Mouse (Mus musculus) right cerebral cortex, postnatal 36 days (tissue): ENCODE results near the gene Gab2.

Source experiments
- DNase-seq, 2 experiments: peaks; one replicate each; pipeline ENCODE4 v3.0.0; 2022; ENCODE audit warnings: low spot score in 2 of 2, mixed read lengths in 1 of 2

Gab2 gene

GRCm38 (mm10) chr7:97081242-97081958 lies at the start of gene Gab2:
Gene Gab2, plus strand, starts transcription at chr7:97081586.
- DNase-seq = peak; percentile 22 to 23

DNA sequence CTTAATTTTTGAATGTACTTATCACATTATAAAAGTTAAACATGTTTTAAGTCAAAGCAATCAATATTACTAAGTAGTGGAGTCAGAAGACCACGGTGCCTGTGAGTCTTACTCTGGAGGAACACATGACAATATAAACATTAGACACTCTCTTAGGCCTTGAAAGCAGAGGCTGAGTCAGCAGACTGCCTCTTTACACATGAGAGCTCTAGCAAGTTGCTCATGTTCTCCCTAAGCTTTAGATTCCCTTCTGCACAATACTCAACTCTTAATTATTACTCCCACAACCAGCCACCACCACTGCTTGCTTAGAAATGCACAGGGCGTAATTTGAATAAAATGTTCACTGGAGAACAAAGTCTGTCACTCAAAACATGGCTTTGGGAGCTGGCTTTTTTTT lies 49.0 kb upstream of the Gab2 start:
- DNase-seq = no peak

GRCm38 (mm10) chr7:97039641-97040040 lies 41.7 kb upstream of the Gab2 start:
- DNase-seq = no peak

- DNase-seq = no peak
Measured at GRCm38 (mm10) chr7:97041868-97042449, 39.4 kb upstream of the Gab2 start.

- no peak for DNase-seq
Measured at GRCm38 (mm10) chr7:97042981-97043380, 38.4 kb upstream of the Gab2 start.

GRCm38 (mm10) chr7:97060966-97061365 lies 20.4 kb upstream of the Gab2 start:
- DNase-seq = no peak

DNA sequence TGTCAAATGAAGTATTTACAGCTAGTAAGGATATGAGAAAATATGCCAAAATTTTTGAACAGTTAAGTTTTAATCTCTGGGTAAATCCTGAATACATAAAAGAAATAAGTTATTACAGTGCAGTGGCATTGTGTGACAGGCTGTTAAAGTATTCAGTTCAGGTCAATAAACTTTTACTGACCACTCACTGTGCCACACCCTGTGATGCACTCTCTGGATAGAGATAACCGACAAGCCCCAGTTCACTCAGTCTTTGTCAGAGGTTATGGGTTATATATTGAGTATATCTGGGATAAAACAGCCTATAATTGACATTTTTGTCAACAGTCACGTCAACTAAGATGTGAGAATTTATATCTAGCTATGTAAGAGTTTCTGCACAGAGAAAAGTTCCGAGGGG lies 9.9 kb upstream of the Gab2 start:
- DNase-seq = no peak

DNA sequence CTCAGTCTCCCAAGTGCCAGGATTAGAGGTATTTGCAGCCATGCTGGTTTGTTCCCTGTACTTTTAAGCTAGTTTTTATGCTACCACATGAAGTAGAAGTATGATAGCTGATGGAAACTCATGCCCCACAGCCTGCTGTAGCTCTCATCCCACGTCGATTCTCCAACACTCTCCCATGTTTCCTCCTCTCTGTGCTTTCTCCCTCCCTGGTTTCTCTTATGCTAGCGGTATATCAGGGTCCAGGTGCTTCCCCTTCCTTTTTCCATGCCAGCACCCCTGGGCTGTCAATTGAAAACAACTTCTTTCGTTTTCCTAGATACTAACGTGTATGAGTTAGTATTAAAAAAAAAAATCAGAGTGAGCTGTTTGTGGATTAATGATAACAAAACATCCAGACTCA lies 9.3 kb upstream of the Gab2 start:
- no peak for DNase-seq

GRCm38 (mm10) chr7:97074974-97075373 lies 6.4 kb upstream of the Gab2 start:
- no peak for DNase-seq

DNA sequence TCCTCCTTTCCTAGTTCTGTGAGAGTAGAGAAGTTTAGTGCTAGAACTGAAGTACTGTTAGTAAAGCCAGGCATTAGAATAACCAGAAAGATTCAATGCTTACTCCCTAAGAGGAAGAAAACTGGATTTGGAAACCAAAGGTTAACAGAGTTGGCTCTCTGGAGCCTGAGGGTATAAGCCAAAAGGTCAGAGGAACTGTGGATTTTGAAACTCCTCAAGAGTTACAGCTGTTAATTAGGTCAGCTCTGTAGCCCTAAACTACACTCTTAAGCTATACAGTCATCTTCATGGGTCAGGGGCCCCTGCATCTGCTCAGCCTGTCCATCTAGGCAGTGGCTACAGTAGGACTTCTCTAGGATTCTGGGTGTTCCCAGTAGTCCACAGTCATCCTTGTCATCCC lies 4.4 kb upstream of the Gab2 start:
- no peak for DNase-seq

- peak in 1 of 2 experiments; percentile 8 for DNase-seq
Measured at GRCm38 (mm10) chr7:97078685-97079084, 2.7 kb upstream of the Gab2 start.

DNA sequence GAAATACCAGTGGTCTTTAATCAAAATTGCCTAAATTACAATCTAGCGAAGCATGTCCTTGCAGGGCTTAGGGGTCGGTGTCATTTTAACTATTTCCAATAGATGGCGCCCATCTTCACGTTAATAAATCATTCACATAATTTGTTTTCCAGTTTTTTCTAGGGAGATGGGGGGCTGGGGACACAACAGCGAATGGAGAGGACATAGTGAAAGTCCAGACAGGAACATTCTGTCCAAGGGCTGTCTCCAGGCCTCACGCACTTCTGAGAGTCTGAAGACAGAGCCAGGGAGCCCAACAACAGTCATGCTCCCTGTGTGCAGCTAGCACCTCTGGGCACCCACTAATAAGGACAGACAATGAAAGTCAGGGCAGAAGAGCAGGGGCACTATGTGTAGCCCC lies 2.2 kb upstream of the Gab2 start:
- DNase-seq = peak in 1 of 2 experiments; percentile 6

GRCm38 (mm10) chr7:97079651-97080365 lies 1.6 kb upstream of the Gab2 start:
- no peak for DNase-seq

GRCm38 (mm10) chr7:97080621-97081241 lies 655 bp upstream of the Gab2 start:
- no peak for DNase-seq

GRCm38 (mm10) chr7:97081959-97082218 lies 503 bp downstream of the Gab2 start:
- no peak for DNase-seq

DNA sequence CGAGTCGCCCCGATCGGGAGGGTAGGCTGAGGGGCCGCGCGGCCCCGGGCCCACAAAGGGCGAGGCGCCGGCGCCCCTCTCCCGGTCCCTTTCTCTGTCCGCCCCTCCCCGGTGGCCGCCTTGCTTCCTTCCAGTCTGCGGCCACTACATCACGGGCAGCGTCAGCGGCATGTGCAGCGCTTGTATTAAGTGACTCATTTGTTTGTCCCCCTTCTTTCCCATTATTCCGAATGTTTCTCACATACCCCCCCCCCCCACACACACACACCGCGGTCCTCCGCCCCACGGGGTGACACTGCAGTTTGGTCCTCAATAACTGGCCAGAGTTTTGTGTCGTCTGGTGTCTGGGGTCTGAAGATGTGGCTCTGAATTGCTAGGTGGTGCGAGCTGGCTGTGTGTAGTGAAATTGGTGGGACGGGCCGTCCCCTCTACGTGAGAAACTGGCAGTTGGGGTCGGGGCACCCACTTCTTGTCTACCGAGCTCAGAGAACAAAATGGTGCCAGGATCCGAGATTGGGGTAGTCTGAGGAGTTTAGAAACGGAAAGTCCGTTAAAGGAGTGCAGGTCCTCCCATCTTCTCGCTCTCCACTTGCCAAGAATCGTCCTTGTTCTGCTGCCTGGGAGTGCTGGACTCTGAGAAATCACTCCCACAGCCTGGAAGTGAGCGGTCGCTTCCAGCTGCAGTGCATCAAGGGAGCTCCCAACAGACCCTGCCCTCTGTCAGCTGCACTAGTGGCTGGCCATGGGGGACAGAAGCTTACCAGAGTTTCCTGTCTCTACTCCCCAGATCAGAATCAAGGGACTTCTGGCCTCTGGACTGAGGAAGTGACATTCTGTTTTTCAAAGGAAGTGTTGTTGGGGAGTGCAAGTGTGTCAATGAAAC lies 1.1 kb downstream of the Gab2 start:
- DNase-seq = peak in 1 of 2 experiments; percentile 20

GRCm38 (mm10) chr7:97083579-97083978 lies 2.2 kb downstream of the Gab2 start:
- DNase-seq = no peak

DNA sequence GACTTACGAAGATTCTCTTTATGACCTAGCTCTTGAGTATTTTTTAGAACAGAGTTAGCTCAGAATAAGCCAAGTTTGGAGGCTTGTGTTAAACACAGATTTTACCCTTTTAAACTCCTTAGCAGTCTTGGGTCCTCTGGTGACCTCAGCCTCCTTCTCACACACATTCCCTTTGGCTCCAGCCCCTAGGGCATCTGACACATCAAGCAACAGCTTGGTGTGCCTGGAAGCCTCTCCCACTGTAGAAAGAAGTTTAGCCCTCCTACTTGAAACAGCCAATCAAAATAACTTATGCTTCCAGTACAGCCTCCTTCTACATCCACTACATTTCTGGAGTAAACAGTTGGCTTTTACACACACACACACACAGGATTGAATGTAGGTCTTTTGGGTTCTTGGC lies 2.8 kb downstream of the Gab2 start:
- no peak for DNase-seq

DNA sequence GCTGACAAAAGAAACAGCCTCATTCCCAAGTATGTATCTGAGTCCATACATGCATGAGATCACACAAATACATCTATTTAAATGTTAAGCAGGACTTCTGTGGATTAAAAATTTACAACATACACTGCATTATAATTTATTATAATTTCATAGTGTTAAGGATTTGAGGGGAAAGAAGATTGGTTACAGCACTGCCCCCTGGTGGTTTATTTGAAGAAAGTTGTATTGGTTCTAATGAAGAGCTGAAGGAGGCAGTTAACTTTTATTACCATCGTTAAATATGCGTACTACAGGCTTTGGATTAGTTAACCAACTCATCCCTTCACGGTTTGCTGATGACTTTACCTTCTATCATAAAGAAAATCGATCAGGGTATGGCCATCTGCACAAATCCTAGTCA lies 3.9 kb downstream of the Gab2 start:
- no peak for DNase-seq

DNA sequence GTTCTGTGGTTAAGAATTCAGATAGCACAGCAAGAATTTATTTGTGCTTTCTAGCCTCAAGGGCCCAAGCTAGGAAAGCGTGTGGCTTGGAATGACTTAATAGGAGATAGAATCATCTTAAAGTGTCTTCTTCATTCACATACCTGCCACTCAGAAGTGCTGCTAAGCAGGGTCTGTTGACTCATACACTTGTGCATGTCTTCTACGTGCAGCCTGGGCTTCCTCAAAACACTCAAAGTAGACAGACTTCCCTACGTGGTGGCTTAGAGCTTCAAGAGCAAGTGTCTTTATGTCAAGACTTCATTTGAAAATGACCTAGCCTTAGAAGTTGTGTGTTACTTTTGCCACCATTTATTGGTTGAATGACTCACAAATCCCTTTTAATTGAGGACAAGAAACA lies 12.9 kb downstream of the Gab2 start:
- no peak for DNase-seq

- DNase-seq = no peak
Measured at GRCm38 (mm10) chr7:97108119-97108518, 26.7 kb downstream of the Gab2 start.

DNA sequence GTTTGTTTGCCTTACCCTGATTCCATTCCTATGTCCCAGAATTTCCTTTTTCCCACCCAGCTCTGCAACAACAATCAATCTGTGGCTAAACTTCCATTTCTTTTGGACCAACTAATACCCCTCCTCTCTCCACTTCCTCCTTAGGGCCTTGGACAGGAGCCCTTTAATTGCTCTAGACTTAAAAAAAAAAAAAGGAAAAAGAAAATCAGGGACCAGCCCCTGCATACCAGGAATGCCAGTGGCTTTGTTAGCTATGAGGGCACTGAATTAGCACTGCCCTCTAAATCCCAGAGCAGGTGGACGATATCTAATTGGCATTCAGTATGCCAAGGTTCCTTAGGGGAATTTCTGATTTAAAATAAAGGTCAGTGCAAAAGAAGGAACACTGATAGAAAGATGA lies 47.6 kb downstream of the Gab2 start:
- DNase-seq = no peak
